Mouse (Mus musculus) heart, embryonic 10.5 days (tissue): Measurements from ENCODE around the gene Tmtc1. TPM values are rescaled to one million over a fixed set of nuclear protein-coding genes. Genes with fewer than 3 reads are reported as not detected.

Experiments
- DNase-seq: peaks from one replicate; pipeline ENCODE4 v3.0.0-alpha.2; 2017; ENCODE audit warnings: low spot score
- H3K27ac ChIP-seq: fragments of 300-500 bp; sonication (generic); 2 replicates; pipeline ENCODE4 v1.5.1; 2016; ENCODE audit warnings: mild to moderate bottlenecking
- H3K27me3 ChIP-seq: fragments of 300-500 bp; sonication (generic); 2 replicates; pipeline ENCODE4 v1.6.1; 2016; ENCODE audit warnings: mild to moderate bottlenecking; ENCODE audit not compliant: poor library complexity, insufficient read depth, severe bottlenecking
- H3K36me3 ChIP-seq: fragments of 300-500 bp; sonication (generic); 2 replicates; pipeline ENCODE4 v1.6.1; 2016; ENCODE audit warnings: mild to moderate bottlenecking, moderate library complexity
- H3K4me1 ChIP-seq: fragments of 300-500 bp; sonication (generic); 2 replicates; pipeline ENCODE4 v1.6.1; 2016; ENCODE audit warnings: mild to moderate bottlenecking
- H3K4me3 ChIP-seq: fragments of 300-500 bp; sonication (generic); 2 replicates; pipeline ENCODE4 v1.5.1; 2016; ENCODE audit warnings: mild to moderate bottlenecking, moderate library complexity
- H3K9me3 ChIP-seq: fragments of 300-500 bp; sonication (generic); 2 replicates; pipeline ENCODE4 v1.6.1; 2016; ENCODE audit warnings: mild to moderate bottlenecking, moderate library complexity
- WGBS: fragments of 180-500 bp; shearing (Covaris S2); methylation state at CpG from one replicate; pipeline ENCODE4 v1.1.7; 2016; 5-methylcytosine and 5-hydroxymethylcytosine counted together
- polyA plus RNA-seq: library from polyadenylated mRNA; unstranded; fragments of >200 nt; fragmentation: Nextera tagmentation; extraction: Ambion mirVana; gene quantifications from 2 replicates; pipeline ENCODE4 v1.2.1, GENCODE M21; 2016

Gene Tmtc1
- polyA plus RNA-seq, 1 experiment from 2014 or later = 1.1 TPM

- Histone ChIP-seq H3K27ac (no peak overlapping the region), H3K36me3 (no peaks in the 10 kb centered on the region), H3K4me3 (no peak overlapping the region), H3K9me3 (no peaks in the 10 kb centered on the region), H3K27me3 (no peaks in the 10 kb centered on the region; the same call in 1 of the 2 replicates), H3K4me1 (peaks cover 29% of the 10 kb centered on the region)
- 76% methylated on average over 1 of the region's 1 CpGs for whole genome bisulfite sequencing
- DNase-seq = no peak
These were observed 56.2 kb downstream of the Tmtc1 start for GRCm38 (mm10) chr6:148387990-148388389.

GRCm38 (mm10) chr6:148384111-148384895, 59.9 kb downstream of the Tmtc1 start:
- Histone ChIP-seq H3K36me3 (no peaks in the 10 kb centered on the region), H3K4me1 (peaks cover 12% of the 10 kb centered on the region; the same call in 1 of the 2 replicates), H3K9me3 (no peaks in the 10 kb centered on the region), H3K4me3 (no peak overlapping the region), H3K27ac (no peak overlapping the region), H3K27me3 (no peaks in the 10 kb centered on the region)
- no peak for DNase-seq
- WGBS = 66% methylated on average over 6 of the region's 6 CpGs

- H3K9me3 ChIP-seq = no peaks in the 10 kb centered on the region
- 86% methylated on average over 9 of the region's 9 CpGs for WGBS
- no peak overlapping the region for H3K27ac ChIP-seq
- DNase-seq = no peak
- H3K4me1 ChIP-seq = peaks cover 12% of the 10 kb centered on the region; the same call in 1 of the 2 replicates
- no peak overlapping the region for H3K4me3 ChIP-seq
- H3K36me3 ChIP-seq = no peaks in the 10 kb centered on the region
- no peaks in the 10 kb centered on the region for H3K27me3 ChIP-seq
These were observed 62.9 kb downstream of the Tmtc1 start for GRCm38 (mm10) chr6:148381163-148381782.

- 0 out of 2 replicates have a peak, but pooled peaks cover 4% of the 10 kb centered on the region for H3K4me1 ChIP-seq
- WGBS = 48% methylated on average over 3 of the region's 3 CpGs
These were observed 68.5 kb downstream of the Tmtc1 start for GRCm38 (mm10) chr6:148375618-148376209.

GRCm38 (mm10) chr6:148375015-148375414, 69.2 kb downstream of the Tmtc1 start:
- H3K36me3 ChIP-seq = no peaks in the 10 kb centered on the region
- no peaks in the 10 kb centered on the region for H3K27me3 ChIP-seq
- H3K4me3 ChIP-seq = no peak overlapping the region
- H3K4me1 ChIP-seq = 0 out of 2 replicates have a peak, but pooled peaks cover 4% of the 10 kb centered on the region
- H3K9me3 ChIP-seq = no peaks in the 10 kb centered on the region
- no peak for DNase-seq
- 78% methylated on average over 3 of the region's 3 CpGs for WGBS
- no peak overlapping the region for H3K27ac ChIP-seq

More at GRCm38 (mm10) chr6:148375618-148376209, 68.5 kb downstream of the Tmtc1 start:
- no peaks in the 10 kb centered on the region for H3K27me3 ChIP-seq
- H3K4me3 ChIP-seq = no peak overlapping the region
- H3K9me3 ChIP-seq = no peaks in the 10 kb centered on the region
- H3K36me3 ChIP-seq = no peaks in the 10 kb centered on the region
- no peak overlapping the region for H3K27ac ChIP-seq
- no peak for DNase-seq

GRCm38 (mm10) chr6:148373444-148373843, 70.7 kb downstream of the Tmtc1 start:
- no peak overlapping the region for H3K27ac ChIP-seq
- WGBS = 59% methylated on average over 2 of the region's 2 CpGs
- H3K27me3 ChIP-seq = no peaks in the 10 kb centered on the region
- 0 out of 2 replicates have a peak, but pooled peaks cover 4% of the 10 kb centered on the region for H3K4me1 ChIP-seq
- H3K36me3 ChIP-seq = no peaks in the 10 kb centered on the region
- DNase-seq = no peak
- no peaks in the 10 kb centered on the region for H3K9me3 ChIP-seq
- no peak overlapping the region for H3K4me3 ChIP-seq

- no peak overlapping the region for H3K4me3 ChIP-seq
- H3K27ac ChIP-seq = no peak overlapping the region
- H3K4me1 ChIP-seq = 0 out of 2 replicates have a peak, but pooled peaks cover 4% of the 10 kb centered on the region
- H3K36me3 ChIP-seq = no peaks in the 10 kb centered on the region
- no peaks in the 10 kb centered on the region for H3K27me3 ChIP-seq
- no peaks in the 10 kb centered on the region for H3K9me3 ChIP-seq
- DNase-seq = no peak
These were observed 73.0 kb downstream of the Tmtc1 start for GRCm38 (mm10) chr6:148371223-148371622.

- Histone ChIP-seq H3K36me3 (no peaks in the 10 kb centered on the region), H3K27me3 (no peaks in the 10 kb centered on the region), H3K4me3 (no peak overlapping the region), H3K27ac (no peak overlapping the region), H3K9me3 (no peaks in the 10 kb centered on the region), H3K4me1 (no peaks in the 10 kb centered on the region)
- DNase-seq = no peak
- 61% methylated on average over 4 of the region's 4 CpGs for WGBS
These were observed 77.1 kb downstream of the Tmtc1 start for GRCm38 (mm10) chr6:148367094-148367539.

- Histone ChIP-seq H3K4me1 (no peaks in the 10 kb centered on the region), H3K36me3 (no peaks in the 10 kb centered on the region), H3K4me3 (no peak overlapping the region), H3K27me3 (no peaks in the 10 kb centered on the region), H3K9me3 (no peaks in the 10 kb centered on the region), H3K27ac (no peak overlapping the region)
- WGBS = 88% methylated on average over 1 of the region's 1 CpGs
- no peak for DNase-seq
These were observed 77.6 kb downstream of the Tmtc1 start for GRCm38 (mm10) chr6:148366629-148367028.

GRCm38 (mm10) chr6:148363162-148363561, 81.0 kb downstream of the Tmtc1 start:
- H3K27ac ChIP-seq = no peak overlapping the region
- no peaks in the 10 kb centered on the region for H3K9me3 ChIP-seq
- DNase-seq = no peak
- no peak overlapping the region for H3K4me3 ChIP-seq
- H3K27me3 ChIP-seq = no peaks in the 10 kb centered on the region
- H3K4me1 ChIP-seq = peaks cover 6% of the 10 kb centered on the region
- WGBS = 66% methylated on average over 1 of the region's 1 CpGs
- no peaks in the 10 kb centered on the region for H3K36me3 ChIP-seq

- peaks cover 4% of the 10 kb centered on the region; the same call in 1 of the 2 replicates for H3K36me3 ChIP-seq
- no peak overlapping the region for H3K27ac ChIP-seq
- no peak for DNase-seq
- no peaks in the 10 kb centered on the region for H3K9me3 ChIP-seq
- 61% methylated on average over 3 of the region's 3 CpGs for WGBS
- peaks cover 6% of the 10 kb centered on the region for H3K4me1 ChIP-seq
- no peaks in the 10 kb centered on the region for H3K27me3 ChIP-seq
- H3K4me3 ChIP-seq = no peak overlapping the region
These were observed 81.7 kb downstream of the Tmtc1 start for GRCm38 (mm10) chr6:148362475-148362874.

- WGBS = 88% methylated on average over 7 of the region's 7 CpGs
- H3K27ac ChIP-seq = no peak overlapping the region
These were observed 84.8 kb downstream of the Tmtc1 start for GRCm38 (mm10) chr6:148359348-148359905.

More at GRCm38 (mm10) chr6:148359348-148359905, 84.8 kb downstream of the Tmtc1 start:
- H3K4me1 ChIP-seq = peaks cover 15% of the 10 kb centered on the region
- peaks cover 23% of the 10 kb centered on the region for H3K36me3 ChIP-seq
- H3K9me3 ChIP-seq = no peaks in the 10 kb centered on the region
- no peak overlapping the region for H3K4me3 ChIP-seq
- no peaks in the 10 kb centered on the region for H3K27me3 ChIP-seq
- DNase-seq = no peak
